Mouse (Mus musculus): ENCODE measurements at regions not wholly inside any gene's neighbourhood (a gene's known extent, or its start where the extent isn't known, plus 50 kb on each side); places are given as distances from the start of the nearest gene placed in this dataset.
"Not testable (repeated sequence)": the region's sequence is repeated elsewhere in the genome, so short reads cannot be mapped to it uniquely, and the experiment has no call there.

DNA sequence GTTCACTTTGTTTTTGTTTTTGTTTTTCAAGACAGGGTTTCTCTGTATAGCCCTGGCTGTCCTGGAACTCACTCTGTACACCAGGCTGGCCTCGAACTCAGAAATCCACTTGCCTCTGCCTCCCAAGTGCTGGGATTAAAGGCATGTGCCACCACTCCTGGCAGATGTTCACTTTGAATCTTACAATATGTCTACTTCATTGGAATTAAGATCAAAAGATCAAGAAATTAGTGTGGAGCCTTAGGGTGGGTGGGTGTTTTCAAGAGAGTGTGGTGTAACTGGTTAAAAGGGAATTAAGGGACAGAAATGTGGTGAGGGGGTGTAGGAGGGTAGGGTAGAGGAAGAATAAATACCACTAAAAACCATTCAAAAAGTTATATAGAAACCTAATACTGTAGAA, 435.8 kb upstream of the Ercc4 start:
- 89% methylated on average over 1 of the region's 1 CpGs for WGBS
- not testable (repeated sequence) for H3K4me1 ChIP-seq; H3K27me3 ChIP-seq (ENCODE audit: poor library complexity, severe bottlenecking); DNase-seq (ENCODE audit: extremely low spot score, low spot score); H3K36me3 ChIP-seq (replicated peaks); H3K9me3 ChIP-seq; H3K27ac ChIP-seq; H3K4me3 ChIP-seq

DNA sequence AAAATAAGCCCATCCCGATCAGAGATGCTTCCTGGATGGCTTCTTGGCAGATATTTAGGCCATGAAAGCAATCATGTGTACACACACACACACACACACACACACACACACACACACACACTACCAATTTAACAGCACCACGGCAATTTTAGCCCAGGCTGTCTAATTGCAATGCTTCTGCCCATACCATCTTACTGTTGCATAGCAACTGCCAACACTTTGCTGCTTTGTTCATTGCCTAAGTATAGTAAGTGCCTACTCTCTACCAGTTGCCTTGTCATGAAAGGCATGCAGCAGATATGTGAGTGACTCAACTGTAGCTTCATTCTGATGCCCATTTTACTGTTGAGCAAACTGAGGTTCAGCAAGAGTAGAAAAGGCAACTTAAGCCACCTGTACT, 428.0 kb upstream of the Ercc4 start:
- DNase-seq (ENCODE audit: extremely low spot score, low spot score): no peak
- no peaks in the 10 kb centered on the region for H3K36me3 ChIP-seq (replicated peaks)
- H3K27ac ChIP-seq: no peak overlapping the region
- no peaks in the 10 kb centered on the region for H3K4me1 ChIP-seq
- WGBS: 83% methylated on average over 2 of the region's 2 CpGs
- no peaks in the 10 kb centered on the region for H3K27me3 ChIP-seq (ENCODE audit: poor library complexity, severe bottlenecking)
- H3K9me3 ChIP-seq: no peaks in the 10 kb centered on the region
- no peak overlapping the region for H3K4me3 ChIP-seq

DNA sequence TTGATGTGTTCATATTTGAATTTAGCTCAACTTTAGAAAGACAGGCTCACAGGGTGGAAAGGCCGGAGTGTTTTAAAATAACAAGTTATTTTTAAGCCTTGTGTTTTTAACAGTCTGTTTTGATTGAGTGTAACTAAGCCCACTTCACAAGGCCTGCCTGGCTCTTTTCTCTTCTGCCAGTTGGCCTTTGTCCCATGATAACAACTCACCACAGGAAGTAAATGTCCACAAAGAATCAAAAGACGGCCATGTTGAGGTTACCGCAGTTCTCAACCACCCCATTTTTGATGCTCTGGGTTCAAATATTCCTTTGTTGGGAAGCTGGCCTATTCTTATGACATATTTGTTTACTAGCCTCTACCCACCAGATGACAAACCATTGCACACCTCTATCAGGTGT, 423.7 kb upstream of the Ercc4 start:
- no peak overlapping the region for H3K27ac ChIP-seq
- H3K36me3 ChIP-seq (replicated peaks): no peaks in the 10 kb centered on the region
- H3K4me3 ChIP-seq: no peak overlapping the region
- no peaks in the 10 kb centered on the region for H3K9me3 ChIP-seq
- no peak for DNase-seq (ENCODE audit: extremely low spot score, low spot score)
- WGBS: 80% methylated on average over 3 of the region's 3 CpGs
- H3K27me3 ChIP-seq (ENCODE audit: poor library complexity, severe bottlenecking): no peaks in the 10 kb centered on the region
- no peaks in the 10 kb centered on the region for H3K4me1 ChIP-seq

DNA sequence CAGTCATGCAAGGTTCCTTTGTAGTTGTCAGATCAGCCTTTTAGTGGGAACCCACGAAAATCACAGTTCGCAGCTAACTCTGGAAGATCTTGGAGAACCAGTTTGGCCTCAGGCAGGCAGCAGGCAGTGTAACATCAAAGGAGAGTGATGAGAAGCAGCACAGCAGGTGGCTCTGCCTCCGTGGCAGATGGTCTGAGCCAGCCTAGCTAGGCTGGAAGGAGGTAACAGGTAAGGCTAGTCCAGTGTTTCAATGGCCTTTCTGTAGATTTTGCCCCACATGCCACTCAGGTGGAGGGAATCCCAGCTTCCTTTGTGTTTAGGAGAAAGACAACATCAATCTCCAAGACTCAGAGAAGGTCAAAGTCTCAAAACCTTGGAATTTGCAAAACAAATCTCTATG, 417.7 kb upstream of the Ercc4 start:
- no peaks in the 10 kb centered on the region for H3K27me3 ChIP-seq (ENCODE audit: poor library complexity, severe bottlenecking)
- H3K4me3 ChIP-seq: no peak overlapping the region
- no peaks in the 10 kb centered on the region for H3K36me3 ChIP-seq (replicated peaks)
- no peak overlapping the region for H3K27ac ChIP-seq
- H3K9me3 ChIP-seq: no peaks in the 10 kb centered on the region
- no peaks in the 10 kb centered on the region for H3K4me1 ChIP-seq
- WGBS: 29% methylated on average over 3 of the region's 3 CpGs
- no peak for DNase-seq (ENCODE audit: extremely low spot score, low spot score)

DNA sequence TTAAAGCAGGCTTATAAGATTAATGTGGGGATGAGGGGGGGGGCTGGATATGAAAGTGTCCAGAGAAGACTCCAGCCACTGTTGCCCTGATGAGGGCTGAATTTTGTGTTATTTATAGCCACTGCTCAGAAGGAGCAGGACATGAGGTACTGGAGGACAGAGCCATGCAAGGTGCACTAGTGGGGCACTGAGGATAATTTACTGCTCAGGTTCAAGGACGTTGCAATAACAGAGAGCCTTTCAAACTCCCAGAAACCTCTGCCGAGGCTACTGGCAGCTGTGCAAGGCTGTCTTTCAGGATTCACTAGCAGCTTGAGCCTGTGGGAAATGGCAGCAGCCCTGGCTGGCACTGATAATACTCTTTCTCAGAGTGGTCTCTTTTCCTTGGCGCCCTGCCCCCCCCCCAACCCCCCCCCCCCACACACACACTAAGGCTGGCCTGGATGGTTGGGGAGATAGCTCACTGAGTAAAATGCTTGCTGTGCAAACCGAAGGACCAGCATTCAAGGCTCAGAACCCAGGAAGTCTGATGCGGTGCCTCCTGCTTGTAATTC, 416.7 kb upstream of the Ercc4 start:
- no peak overlapping the region for H3K4me3 ChIP-seq
- no peaks in the 10 kb centered on the region for H3K4me1 ChIP-seq
- no peaks in the 10 kb centered on the region for H3K36me3 ChIP-seq (replicated peaks)
- H3K27ac ChIP-seq: no peak overlapping the region
- H3K9me3 ChIP-seq: no peaks in the 10 kb centered on the region
- DNase-seq (ENCODE audit: extremely low spot score, low spot score): no peak
- 75% methylated on average over 5 of the region's 5 CpGs for WGBS
- H3K27me3 ChIP-seq (ENCODE audit: poor library complexity, severe bottlenecking): no peaks in the 10 kb centered on the region

DNA sequence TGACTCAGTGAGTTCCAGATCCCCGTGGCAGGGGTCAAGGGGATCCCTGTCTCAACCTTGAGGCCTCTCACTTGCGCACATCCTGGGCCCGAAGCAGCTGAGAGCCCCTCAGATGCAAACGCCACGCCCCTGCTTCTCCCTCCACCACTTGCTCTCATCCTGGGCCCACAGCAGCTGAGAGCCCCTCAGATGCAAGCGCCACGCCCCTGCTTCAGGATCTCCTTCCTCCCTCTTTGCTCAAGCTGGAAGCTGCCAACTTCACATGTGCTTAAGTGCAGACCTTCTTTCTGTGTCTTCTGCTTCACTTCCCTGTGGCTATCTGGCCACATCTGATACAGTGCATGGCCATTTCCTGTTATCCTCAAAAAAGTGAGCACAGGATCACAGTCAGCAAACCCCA, 416.1 kb upstream of the Ercc4 start:
- WGBS: 75% methylated on average over 7 of the region's 7 CpGs
- no peak overlapping the region for H3K4me3 ChIP-seq
- DNase-seq (ENCODE audit: extremely low spot score, low spot score): no peak
- H3K9me3 ChIP-seq: no peaks in the 10 kb centered on the region
- H3K4me1 ChIP-seq: no peaks in the 10 kb centered on the region
- H3K36me3 ChIP-seq (replicated peaks): no peaks in the 10 kb centered on the region
- H3K27ac ChIP-seq: no peak overlapping the region
- H3K27me3 ChIP-seq (ENCODE audit: poor library complexity, severe bottlenecking): no peaks in the 10 kb centered on the region

DNA sequence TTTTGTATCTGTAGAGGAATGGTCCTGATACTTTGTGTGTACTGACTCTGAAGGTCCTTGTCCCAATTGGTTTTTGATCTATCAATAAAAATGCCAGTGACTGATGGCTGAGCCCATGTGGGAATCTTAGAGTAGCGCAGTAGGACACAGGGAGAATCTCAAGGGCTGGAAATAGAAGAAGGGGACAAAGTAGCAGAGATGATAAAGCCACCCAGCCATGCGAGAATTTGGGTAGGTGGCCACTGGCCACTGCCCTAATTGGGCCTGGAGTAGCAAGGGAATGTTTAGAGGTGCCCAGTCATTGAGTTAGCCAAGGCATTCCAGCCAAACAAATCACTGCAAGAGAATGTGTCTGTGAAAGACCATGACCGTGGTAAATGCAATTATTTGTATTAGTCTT, 414.8 kb upstream of the Ercc4 start:
- no peaks in the 10 kb centered on the region for H3K27me3 ChIP-seq (ENCODE audit: poor library complexity, severe bottlenecking)
- no peak overlapping the region for H3K27ac ChIP-seq
- no peak overlapping the region for H3K4me3 ChIP-seq
- H3K4me1 ChIP-seq: peaks cover 4% of the 10 kb centered on the region
- H3K9me3 ChIP-seq: no peaks in the 10 kb centered on the region
- no peak for DNase-seq (ENCODE audit: extremely low spot score, low spot score)
- no peaks in the 10 kb centered on the region for H3K36me3 ChIP-seq (replicated peaks)
- WGBS: 90% methylated on average over 3 of the region's 3 CpGs

DNA sequence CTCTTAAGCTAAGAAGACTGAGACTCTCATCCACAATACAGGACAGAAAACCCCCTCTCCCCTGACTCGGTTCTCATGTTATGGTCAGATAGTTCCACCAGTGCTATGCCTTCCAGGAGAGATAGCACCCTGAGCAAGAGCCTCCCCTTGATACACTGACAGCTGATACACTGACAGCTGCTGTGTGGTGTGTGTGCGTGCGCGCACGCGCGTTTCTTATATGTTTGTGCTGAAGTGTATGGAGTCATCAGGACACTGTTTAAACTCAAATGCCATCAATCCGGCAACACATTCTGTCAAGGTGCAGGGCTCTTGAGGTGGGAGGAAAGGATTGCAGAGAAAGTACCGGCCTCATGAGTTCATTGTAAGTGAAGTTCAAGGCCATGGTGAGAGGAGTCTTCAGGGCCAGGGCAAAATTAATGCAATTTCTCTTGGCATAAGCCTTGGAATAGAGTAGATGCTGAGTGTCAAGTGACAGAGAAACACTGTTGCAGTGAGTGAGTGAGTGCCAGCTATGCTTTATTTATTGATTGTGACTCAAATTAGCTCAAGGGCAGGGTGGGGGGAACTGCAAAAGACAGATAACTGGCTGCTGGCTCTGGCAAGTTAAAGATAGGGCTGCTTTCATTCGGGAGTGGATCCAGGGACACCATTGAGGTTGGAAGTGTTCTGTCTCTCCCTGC, 412.4 kb upstream of the Ercc4 start:
- no peak for DNase-seq (ENCODE audit: extremely low spot score, low spot score)
- 88% methylated on average over 10 of the region's 10 CpGs for WGBS
- H3K27ac ChIP-seq: no peak overlapping the region
- peaks cover 9% of the 10 kb centered on the region for H3K4me1 ChIP-seq
- no peak overlapping the region for H3K4me3 ChIP-seq
- H3K9me3 ChIP-seq: no peaks in the 10 kb centered on the region
- H3K27me3 ChIP-seq (ENCODE audit: poor library complexity, severe bottlenecking): no peaks in the 10 kb centered on the region
- no peaks in the 10 kb centered on the region for H3K36me3 ChIP-seq (replicated peaks)

DNA sequence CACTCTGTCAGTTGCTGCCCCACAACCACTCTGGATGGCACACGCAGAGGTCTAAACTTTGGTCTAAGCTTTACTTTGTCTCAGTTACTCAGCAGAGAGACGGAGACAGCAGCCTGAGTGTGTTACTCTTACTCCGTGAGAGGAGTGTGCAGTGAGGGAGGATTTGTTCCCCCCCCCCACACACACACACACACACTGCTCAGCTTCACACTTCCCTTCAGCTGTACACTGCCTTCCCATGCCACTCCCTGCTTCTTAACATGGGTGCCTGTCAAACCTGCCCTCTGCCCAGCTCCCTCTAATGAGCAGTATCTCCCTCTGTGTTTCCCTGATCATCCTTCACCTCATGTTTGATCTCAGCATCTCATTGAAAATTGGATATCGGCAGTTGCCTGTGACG, 409.9 kb upstream of the Ercc4 start:
- Histone ChIP-seq H3K27ac (no peak overlapping the region), H3K27me3 (ENCODE audit: poor library complexity, severe bottlenecking) (no peaks in the 10 kb centered on the region), H3K36me3 (replicated peaks) (no peaks in the 10 kb centered on the region), H3K4me1 (peaks cover 9% of the 10 kb centered on the region), H3K9me3 (no peaks in the 10 kb centered on the region), H3K4me3 (no peak overlapping the region)
- WGBS: 79% methylated on average over 5 of the region's 5 CpGs
- no peak for DNase-seq (ENCODE audit: extremely low spot score, low spot score)

DNA sequence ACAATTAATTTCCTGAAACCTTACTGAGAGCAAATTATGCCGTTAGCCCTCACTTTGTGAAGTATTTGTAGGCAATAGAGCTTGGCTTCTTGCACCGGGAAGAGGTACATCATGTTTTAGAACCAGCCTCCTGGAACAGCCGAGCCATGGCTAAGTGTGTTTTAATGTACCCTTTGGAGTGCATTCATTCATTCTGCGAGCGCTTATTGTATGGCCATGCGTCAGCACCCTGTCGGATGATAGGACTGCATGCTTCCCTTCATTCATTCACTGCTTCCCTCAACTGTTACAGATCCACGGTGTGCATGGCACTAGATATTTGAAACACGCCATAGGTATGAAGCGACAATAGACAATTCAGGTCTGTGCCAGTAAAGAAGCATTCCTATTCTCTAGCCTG, 409.4 kb upstream of the Ercc4 start:
- Histone ChIP-seq H3K36me3 (replicated peaks) (no peaks in the 10 kb centered on the region), H3K9me3 (no peaks in the 10 kb centered on the region), H3K4me1 (peaks cover 12% of the 10 kb centered on the region), H3K4me3 (no peak overlapping the region), H3K27me3 (ENCODE audit: poor library complexity, severe bottlenecking) (no peaks in the 10 kb centered on the region), H3K27ac (no peak overlapping the region)
- WGBS: 86% methylated on average over 10 of the region's 10 CpGs
- DNase-seq (ENCODE audit: extremely low spot score, low spot score): no peak

DNA sequence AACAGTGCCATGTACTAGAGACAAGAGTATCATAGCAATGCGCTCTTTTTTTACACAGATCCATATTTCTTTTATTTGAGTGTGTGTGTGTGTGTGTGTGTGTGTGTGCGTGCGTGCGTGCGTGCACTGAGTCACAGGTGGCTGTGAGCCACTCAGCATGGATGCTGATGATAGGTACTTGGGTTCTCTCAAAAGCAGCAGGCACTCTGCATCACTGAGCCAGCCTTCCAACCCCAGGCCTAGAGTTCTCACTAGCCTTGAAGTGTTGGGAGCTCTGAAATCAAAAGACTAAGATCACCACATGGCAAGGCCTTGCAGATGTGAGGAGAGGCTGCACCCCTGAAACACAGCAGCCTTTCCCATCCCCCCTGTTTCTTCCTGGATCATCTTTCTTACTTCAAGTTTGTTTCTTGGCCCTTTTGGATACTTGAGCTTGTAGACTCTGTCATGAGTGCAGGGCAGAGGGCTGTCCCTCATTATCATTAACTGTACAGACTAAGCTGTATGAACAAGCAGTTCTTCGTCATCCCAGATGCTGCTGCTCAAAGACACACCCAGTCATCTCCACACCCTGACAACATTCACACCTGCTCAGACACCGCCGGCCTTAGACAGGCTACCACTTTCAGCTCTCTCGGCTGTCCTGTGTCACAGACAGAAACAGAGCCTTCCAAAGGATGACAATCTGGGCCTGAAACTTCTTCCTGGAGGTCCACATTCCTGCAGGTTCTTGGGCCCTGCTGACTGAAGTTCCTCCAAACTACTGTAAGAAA, 405.5 kb upstream of the Ercc4 start:
- 88% methylated on average over 9 of the region's 9 CpGs for WGBS
- no peaks in the 10 kb centered on the region for H3K27me3 ChIP-seq (ENCODE audit: poor library complexity, severe bottlenecking)
- H3K36me3 ChIP-seq (replicated peaks): no peaks in the 10 kb centered on the region
- no peaks in the 10 kb centered on the region for H3K9me3 ChIP-seq
- no peak overlapping the region for H3K4me3 ChIP-seq
- no peak for DNase-seq (ENCODE audit: extremely low spot score, low spot score)
- H3K4me1 ChIP-seq: peaks cover 14% of the 10 kb centered on the region
- H3K27ac ChIP-seq: 0 out of 2 replicates have a peak overlapping the region, but pooled peaks have one; percentile 33

DNA sequence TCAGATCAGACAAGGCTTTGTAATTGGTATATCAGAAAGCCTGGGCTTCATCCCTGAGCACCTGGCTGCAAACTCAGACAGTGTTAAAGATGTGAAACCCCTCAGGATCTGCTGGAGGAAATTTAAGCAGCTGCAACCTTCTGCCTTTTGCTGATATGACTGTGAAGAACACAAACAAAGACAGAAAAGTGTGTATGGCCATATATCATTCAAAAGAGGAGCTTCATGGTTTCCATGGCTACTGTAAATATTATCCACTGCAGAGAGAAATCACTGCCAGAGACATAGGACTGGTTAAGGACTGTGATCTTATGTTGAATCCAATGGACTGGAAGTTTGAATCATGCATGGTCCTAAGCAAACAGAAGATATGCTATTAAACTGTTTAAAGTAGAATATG, 402.6 kb upstream of the Ercc4 start:
- H3K4me1 ChIP-seq: peaks cover 5% of the 10 kb centered on the region; the same call in 1 of the 2 replicates
- no peak for DNase-seq (ENCODE audit: extremely low spot score, low spot score)
- H3K9me3 ChIP-seq: no peaks in the 10 kb centered on the region
- no peaks in the 10 kb centered on the region for H3K27me3 ChIP-seq (ENCODE audit: poor library complexity, severe bottlenecking)
- no peaks in the 10 kb centered on the region for H3K36me3 ChIP-seq (replicated peaks)
- no peak overlapping the region for H3K4me3 ChIP-seq
- H3K27ac ChIP-seq: no peak overlapping the region

DNA sequence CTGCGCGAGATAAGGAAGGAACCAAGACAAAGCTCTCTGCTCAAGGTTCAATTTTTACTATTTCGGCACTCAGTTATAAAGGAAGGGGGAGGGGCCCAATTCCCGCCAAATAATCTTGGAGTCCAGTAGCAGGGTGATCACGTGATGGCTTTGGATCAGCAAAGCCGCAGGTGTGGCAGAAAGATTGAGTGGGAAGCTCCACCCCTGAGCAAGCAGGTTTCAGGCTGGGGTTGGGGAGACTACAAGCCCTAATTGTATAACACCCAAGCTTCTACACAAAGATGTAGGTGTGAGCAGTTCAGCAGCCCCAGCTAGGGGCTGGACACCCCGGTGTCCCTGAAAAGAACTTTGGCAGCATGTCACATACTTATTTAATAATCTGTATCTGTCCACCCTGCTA, 388.1 kb upstream of the Ercc4 start:
- not testable (repeated sequence) for H3K36me3 ChIP-seq (replicated peaks); H3K4me3 ChIP-seq; H3K27me3 ChIP-seq (ENCODE audit: poor library complexity, severe bottlenecking); H3K9me3 ChIP-seq; H3K4me1 ChIP-seq; H3K27ac ChIP-seq; DNase-seq (ENCODE audit: extremely low spot score, low spot score)
- WGBS: 89% methylated on average over 7 of the region's 7 CpGs

Measured in forebrain, embryonic 10.5 days (tissue).